Mouse (Mus musculus) cerebellum, adult 2 months (tissue): ENCODE results near the gene Lrrc61.

Experiments
- CTCF ChIP-seq: fragments of 200-500 bp; IDR thresholded peaks from 2 replicates; pipeline ENCODE4 v1.5.1; 2011; ENCODE audit warnings: low read depth, mild to moderate bottlenecking, control low read depth, low read length, moderate library complexity, borderline replicate concordance; ENCODE audit not compliant: insufficient read depth
- POLR2A ChIP-seq: fragments of 200-500 bp; IDR thresholded peaks from 2 replicates; pipeline ENCODE4 v1.6.1; 2011; ENCODE audit warnings: low read length, control low read depth, borderline replicate concordance; ENCODE audit not compliant: insufficient read depth

- no peak for TF ChIP-seq CTCF
- no peak for TF ChIP-seq POLR2A
Measured at GRCm38 (mm10) chr6:48540721-48541120, 13.9 kb upstream of the Lrrc61 start.
